Mouse (Mus musculus) mesoderm, embryonic 11.5 days (tissue): ENCODE data around the gene Gm17581.
A peak's percentile ranks its signal among the peaks of the same experiment; 100 is the strongest.

Experiments
- DNase-seq: peaks from one replicate; pipeline ENCODE4 v3.0.0-alpha.2; 2012; ENCODE audit warnings: low read depth, low spot score

Gene Gm17581

GRCm38 (mm10) chr2:155691723-155692493 is 43.8 kb downstream of the Gm17581 start, which contains the start of gene Trpc4ap:
Gene Trpc4ap (minus strand): TSS chr2:155692384.
- DNase-seq = peak; percentile 96

DNA sequence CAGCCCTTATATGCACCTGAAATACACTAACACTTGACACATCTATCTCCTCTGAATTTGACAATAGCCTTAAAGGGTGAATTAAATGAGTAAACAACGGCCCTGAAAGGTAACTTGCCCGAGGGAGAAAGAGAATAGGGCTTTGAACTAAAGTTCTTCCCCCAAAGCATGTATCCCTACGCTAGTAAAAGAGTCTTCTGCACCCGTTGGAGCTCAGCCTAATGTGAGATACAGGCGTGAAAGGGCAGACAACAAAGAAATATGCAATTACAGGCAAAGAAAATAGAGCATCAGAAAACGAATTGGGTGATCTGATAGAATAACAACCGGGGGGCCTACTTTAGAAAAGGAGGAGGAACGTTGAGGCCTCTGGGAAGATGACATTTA is 44.3 kb downstream of the Gm17581 start:
- no peak for DNase-seq

DNA sequence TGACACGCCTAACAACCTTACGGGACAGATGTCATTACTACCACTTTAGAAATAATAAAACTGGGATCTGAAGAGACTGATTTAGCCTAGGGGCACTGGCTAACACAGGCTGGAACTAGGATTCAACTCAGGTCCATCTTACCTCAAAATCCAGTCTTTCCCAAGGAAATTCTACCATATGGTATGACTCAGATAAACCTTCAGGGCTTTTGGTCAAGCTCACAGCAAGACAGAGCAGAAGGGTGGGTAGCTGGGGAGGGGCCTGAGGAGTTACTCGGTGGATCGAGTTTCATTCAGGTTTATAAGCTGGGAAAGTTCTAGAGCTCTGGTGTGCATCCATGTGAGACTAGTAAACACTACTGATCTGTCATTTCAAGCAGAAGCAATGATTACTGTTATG is 46.5 kb downstream of the Gm17581 start:
- no peak for DNase-seq

- DNase-seq = no peak
Observed at GRCm38 (mm10) chr2:155687746-155688145, 47.9 kb downstream of the Gm17581 start.

GRCm38 (mm10) chr2:155686572-155686971 is 49.1 kb downstream of the Gm17581 start:
- DNase-seq = no peak
